Mouse (Mus musculus): ENCODE measurements around the gene Lrrtm4. TPM values are rescaled to one million over a fixed set of nuclear protein-coding genes. Genes with fewer than 3 reads are reported as not detected.

The Lrrtm4 gene
- total RNA-seq, 2 experiments from 2014 or later = not detected

- no peak for DNase-seq
- intact Hi-C loops (cut with DNase I) = no loop called here
Measured at GRCm38 (mm10) chr6:80662729-80663128, 644.1 kb downstream of the Lrrtm4 start.

- DNase-seq = no peak
- intact Hi-C loops (cut with DNase I) = no loop called here
Measured at GRCm38 (mm10) chr6:80664039-80664438, 645.4 kb downstream of the Lrrtm4 start.

DNA sequence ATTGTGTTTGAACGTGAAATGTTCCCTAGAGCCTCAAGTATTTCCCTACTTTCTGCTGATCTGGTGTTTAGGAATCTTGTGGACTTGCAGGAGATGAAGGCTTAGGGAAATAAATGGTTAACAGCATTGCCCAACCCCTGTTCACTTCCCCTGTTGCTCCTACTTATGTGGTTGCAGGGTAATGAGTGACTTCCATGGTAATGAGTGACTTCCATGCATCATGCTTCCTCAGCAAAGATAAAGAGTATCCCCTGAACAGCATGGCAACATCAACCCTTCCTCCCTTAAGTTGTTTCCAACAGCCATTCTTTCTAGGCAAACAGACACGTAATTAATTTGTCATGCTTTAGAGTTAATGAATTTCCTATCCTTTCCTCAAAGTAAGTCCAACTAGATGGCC is 685.5 kb downstream of the Lrrtm4 start:
- no peak for DNase-seq
- intact Hi-C loops (cut with DNase I) = no loop called here

- no peak for DNase-seq
- intact Hi-C loops (cut with DNase I) = no loop called here
Measured at GRCm38 (mm10) chr6:80720468-80720867, 701.8 kb downstream of the Lrrtm4 start.

DNA sequence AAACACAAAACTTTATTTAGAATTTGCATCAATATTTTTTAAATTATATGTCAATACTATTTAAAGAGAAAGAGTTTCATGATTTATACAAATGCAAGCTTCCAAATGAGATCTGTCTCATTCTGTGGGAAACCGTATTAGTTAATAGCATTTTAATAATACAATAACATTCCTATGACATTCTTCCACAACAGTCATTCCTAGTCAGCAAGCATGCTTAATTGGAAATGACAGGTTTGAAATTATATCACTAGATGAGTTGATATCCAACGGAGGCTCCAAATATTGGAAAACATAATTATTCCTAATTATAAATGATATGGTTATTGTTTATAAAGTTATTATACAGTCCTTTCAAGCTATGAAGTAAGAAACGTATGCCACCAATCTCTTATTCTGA is 714.7 kb downstream of the Lrrtm4 start:
- DNase-seq = no peak
- intact Hi-C loops (cut with DNase I) = no loop called here

GRCm38 (mm10) chr6:80750769-80751168 is 732.1 kb downstream of the Lrrtm4 start:
- intact Hi-C loops (cut with DNase I) = no loop called here

DNA sequence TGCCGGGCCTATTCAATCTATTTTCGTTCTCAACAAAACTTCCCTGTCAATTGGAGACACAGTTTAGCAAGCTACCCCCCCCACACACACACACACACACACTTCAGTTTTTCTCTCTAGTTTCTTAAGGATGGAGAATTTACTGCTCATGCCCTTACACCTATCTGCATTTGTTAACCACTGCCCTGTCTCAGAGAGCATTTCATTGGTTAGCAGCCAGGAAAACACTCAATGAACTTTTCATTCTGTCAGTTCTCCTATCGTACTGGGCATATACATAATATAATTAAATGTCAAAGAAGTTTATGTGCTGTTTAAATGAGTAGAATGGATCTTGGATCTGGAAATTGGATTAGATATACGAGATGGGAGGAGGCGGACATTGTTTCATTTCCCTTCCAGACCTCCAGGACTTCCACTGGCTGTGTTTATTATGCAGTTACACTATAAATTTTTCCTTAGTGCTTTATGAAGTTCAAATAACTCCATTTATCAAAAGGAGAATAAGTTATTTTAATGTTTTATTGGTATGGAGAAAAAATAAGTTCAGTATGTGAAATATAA is 742.0 kb downstream of the Lrrtm4 start:
- intact Hi-C loops (cut with DNase I) = no loop called here
- DNase-seq = no peak

More at GRCm38 (mm10) chr6:80750769-80751168, 732.1 kb downstream of the Lrrtm4 start:
- no peak for DNase-seq

- intact Hi-C loops (cut with DNase I) = no loop called here
- no peak for DNase-seq
Measured at GRCm38 (mm10) chr6:80786282-80786681, 767.6 kb downstream of the Lrrtm4 start.

- intact Hi-C loops (cut with DNase I) = no loop called here
- no peak for DNase-seq
Measured at GRCm38 (mm10) chr6:80823753-80824152, 805.1 kb downstream of the Lrrtm4 start.

- DNase-seq = no peak
- intact Hi-C loops (cut with DNase I) = no loop called here
Measured at GRCm38 (mm10) chr6:80839784-80840183, 821.1 kb downstream of the Lrrtm4 start.

DNA sequence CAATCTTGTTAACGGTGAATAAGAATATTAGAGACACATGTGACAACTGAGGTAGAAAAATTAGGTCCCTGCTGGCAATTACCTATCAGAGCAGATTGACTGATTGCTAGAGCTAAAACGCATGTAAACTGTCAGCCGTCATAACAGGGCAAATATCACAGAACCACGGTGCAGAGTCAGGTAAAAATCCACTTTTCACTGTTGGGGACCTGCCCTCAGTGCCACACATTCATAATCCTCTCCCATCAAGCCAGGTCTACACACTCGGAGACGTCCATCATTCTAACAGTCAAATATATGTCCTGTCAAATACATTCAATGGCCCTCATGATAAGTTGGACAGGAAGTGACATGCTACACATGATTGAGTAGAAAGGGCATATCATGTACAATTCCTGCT is 826.6 kb downstream of the Lrrtm4 start:
- no peak for DNase-seq
- intact Hi-C loops (cut with DNase I) = no loop called here

- no peak for DNase-seq
- intact Hi-C loops (cut with DNase I) = no loop called here
Measured at GRCm38 (mm10) chr6:80856910-80857543, 838.4 kb downstream of the Lrrtm4 start.

Other genes starting within 250 kb of the Lrrtm4 start
- gene Gm20594, start 201.0 kb upstream of the Lrrtm4 start, total RNA-seq (2021) = not detected

Data from heart, postnatal 14 days (tissue).